Mouse (Mus musculus): ENCODE results near the gene Pla2g1b. TPM values are rescaled to one million over a fixed set of nuclear protein-coding genes. Genes with fewer than 3 reads are reported as not detected.

Pla2g1b gene
- polyA plus RNA-seq, 1 experiment from 2014 or later, result not detected

DNA sequence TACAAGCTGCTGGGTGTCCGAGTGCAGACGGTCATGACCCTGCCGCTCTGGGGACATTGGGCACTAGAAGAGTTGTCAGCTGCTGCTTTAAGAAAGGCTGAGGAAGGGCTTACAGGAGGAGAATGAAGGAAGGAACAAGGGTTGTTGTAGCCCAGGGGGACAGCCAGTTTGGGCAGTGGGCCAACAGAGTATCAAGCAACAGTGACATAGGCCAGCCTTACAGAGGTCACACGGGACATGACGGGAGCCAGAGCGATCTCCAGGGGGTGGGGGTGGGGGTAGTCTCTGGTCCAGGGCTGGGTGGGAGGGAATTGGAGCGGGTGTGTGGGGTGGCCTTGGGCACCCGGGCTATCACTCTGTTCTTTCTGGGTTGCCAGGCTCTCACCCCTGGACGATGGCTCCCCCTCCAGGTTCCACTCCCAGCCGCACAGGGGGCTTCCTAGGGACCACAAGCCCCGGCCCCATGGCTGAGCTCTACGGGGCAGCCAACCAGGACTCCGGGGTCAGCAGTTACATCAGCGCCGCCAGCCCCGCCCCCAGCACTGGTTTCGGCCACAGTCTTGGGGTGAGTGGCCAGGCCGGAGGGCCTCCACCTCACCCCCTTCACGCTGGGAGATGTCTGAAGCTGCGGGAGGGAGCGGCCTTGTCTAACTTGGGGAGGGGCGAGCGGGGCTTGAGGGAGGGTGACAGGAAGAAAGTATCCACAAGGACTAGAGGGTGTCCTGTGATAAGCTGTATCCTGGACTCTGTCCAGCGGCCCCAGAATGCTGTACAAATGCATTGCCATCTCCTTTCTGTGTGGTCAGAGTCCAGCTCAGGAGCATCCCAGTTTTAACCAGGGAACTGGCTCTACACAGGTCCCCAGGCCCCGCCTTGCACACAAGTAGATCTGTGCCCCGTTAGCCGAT, 15.4 kb upstream of the Pla2g1b start:
- 90% methylated on average over 27 of the region's 27 CpGs for WGBS
- Histone ChIP-seq H3K36me3 (peaks cover 92% of the 10 kb centered on the region), H3K9me3 (no peaks in the 10 kb centered on the region), H3K27ac (peak overlapping the region; percentile 63), H3K4me3 (replicated peaks) (no peak overlapping the region), H3K4me2 (replicated peaks) (no peak overlapping the region), H3K27me3 (no peaks in the 10 kb centered on the region), H3K9ac (replicated peaks) (peak overlapping the region; percentile 32; the same call in 1 of the 2 replicates), H3K4me1 (replicated peaks) (peaks cover 13% of the 10 kb centered on the region; the same call in 1 of the 2 replicates)
- ATAC-seq, result no peak

DNA sequence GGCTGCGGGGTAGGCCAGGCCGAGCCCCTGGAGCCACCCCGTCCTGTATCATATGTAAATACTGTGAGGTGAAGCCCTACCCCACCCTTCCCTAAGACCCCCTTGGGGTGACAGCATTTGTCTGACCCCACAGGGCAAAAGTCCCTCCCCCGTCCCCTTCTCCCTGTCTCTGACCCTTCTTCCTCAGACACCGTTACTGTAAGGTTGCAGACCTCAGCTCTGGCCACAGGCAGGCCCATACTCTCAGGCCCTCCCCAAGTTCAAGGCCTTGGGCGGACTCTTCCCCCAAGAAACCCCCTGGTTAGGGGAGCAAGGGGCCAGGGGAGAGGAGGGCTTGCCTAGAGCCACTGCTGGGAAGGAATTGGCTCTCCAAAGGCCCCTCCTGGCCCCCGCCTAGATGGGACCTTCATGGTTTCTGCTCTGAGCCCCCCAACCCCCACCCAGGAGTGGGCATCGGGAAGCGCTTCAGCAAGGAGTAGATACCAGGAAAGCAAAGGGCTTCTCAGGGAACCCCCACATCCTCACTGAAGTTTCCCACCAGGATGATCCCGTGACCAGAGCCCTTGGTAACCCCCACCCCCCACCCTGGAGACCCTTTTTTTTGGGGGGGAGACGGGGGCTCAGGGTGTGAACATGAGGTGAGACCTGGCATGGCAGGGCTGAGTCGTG, 11.5 kb upstream of the Pla2g1b start:
- peak; percentile 46 for ATAC-seq
- no peak overlapping the region for H3K4me2 ChIP-seq (replicated peaks)
- H3K36me3 ChIP-seq, result peaks cover 54% of the 10 kb centered on the region
- no peak overlapping the region for H3K4me3 ChIP-seq (replicated peaks)
- H3K9me3 ChIP-seq, result no peaks in the 10 kb centered on the region
- H3K4me1 ChIP-seq (replicated peaks), result 0 out of 2 replicates have a peak, but pooled peaks cover 7% of the 10 kb centered on the region
- H3K27ac ChIP-seq, result peak overlapping the region; percentile 58
- no peak overlapping the region for H3K9ac ChIP-seq (replicated peaks)
- no peaks in the 10 kb centered on the region for H3K27me3 ChIP-seq
- WGBS, result 77% methylated on average over 12 of the region's 12 CpGs

DNA sequence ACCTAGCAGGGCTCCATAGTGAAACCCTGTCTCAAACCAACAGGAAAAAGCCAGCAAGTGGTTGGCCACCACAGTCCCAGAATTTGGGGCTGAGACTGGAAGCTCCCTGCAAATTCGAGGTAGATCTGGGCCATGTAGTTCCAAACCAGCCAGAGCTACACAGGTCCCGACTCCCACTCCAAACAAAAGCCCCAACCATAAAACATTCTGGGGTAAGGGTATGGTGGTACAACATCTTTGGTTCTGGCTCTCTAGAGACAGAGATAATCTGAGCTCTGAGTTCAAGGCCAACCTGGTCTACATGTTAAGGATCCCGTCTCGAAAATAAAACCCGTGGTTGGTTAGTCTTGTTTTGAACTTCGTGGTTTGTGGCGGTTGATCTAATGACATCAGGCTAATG, 10.2 kb upstream of the Pla2g1b start:
- Histone ChIP-seq H3K27ac (no peak overlapping the region), H3K9me3 (no peaks in the 10 kb centered on the region), H3K36me3 (peaks cover 41% of the 10 kb centered on the region), H3K4me2 (replicated peaks) (no peak overlapping the region), H3K27me3 (no peaks in the 10 kb centered on the region), H3K9ac (replicated peaks) (no peak overlapping the region), H3K4me3 (replicated peaks) (no peak overlapping the region), H3K4me1 (replicated peaks) (0 out of 2 replicates have a peak, but pooled peaks cover 4% of the 10 kb centered on the region)
- 83% methylated on average over 7 of the region's 7 CpGs for WGBS
- ATAC-seq, result no peak

DNA sequence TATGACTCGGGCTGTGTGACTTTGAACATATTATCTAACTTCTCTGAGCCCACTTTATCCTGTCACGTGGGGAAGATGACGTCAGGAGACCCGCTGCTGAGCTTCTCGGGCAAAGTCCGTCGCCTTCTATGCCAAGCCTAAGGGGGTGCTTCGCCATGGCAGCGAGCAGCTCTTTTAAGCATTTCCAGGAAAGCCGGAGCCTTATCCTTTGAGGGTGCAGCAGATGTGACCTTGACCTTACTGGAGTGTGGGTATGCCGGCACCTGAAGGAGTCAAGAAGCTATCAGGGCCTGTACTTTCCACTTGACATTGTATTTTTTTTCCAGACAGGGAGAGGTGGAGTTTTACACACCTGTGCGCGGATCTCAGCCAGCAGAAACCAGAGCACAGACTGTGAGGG, 7.1 kb upstream of the Pla2g1b start:
- H3K4me1 ChIP-seq (replicated peaks), result no peaks in the 10 kb centered on the region
- H3K9me3 ChIP-seq, result no peaks in the 10 kb centered on the region
- no peak overlapping the region for H3K4me2 ChIP-seq (replicated peaks)
- H3K4me3 ChIP-seq (replicated peaks), result no peak overlapping the region
- no peaks in the 10 kb centered on the region for H3K27me3 ChIP-seq
- ATAC-seq, result no peak
- WGBS, result 70% methylated on average over 13 of the region's 13 CpGs
- H3K36me3 ChIP-seq, result peaks cover 11% of the 10 kb centered on the region
- no peak overlapping the region for H3K9ac ChIP-seq (replicated peaks)
- no peak overlapping the region for H3K27ac ChIP-seq

DNA sequence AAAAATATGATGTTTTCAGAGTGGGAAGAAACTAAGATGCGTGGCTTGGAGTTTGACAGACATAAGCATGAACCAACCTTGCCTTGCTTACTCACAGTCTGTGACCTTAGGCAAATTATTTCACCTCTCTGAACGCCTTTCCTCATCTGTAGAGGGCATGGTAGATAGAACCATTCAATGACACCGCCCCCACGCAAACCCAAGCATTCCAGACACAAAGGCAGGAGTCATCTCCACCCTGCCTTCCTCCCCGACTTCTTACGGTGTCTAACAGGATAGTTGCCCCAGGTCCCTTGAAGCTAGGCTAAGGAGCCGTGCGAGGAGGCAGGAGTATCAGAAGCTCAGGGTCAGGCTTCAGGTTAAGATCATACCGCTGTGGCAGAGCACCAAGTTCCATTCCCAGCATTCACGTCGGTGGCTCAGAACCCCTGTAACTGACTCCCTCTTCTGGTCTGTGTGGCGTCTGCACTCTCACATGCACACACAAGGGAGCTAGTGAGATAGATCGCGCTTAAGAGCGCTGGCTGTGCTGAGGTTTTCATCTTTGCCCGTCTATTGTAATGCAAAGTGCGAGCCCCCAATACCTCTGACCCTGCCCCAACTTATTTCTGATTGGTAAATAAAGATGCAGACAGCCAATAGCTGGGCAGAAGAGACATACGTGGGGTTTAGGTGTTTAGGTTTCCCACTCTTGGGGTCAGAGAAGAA, 1.5 kb upstream of the Pla2g1b start:
- Histone ChIP-seq H3K4me2 (replicated peaks) (no peak overlapping the region), H3K4me3 (replicated peaks) (no peak overlapping the region), H3K4me1 (replicated peaks) (no peaks in the 10 kb centered on the region), H3K27me3 (no peaks in the 10 kb centered on the region), H3K9me3 (no peaks in the 10 kb centered on the region), H3K36me3 (no peaks in the 10 kb centered on the region), H3K27ac (no peak overlapping the region), H3K9ac (replicated peaks) (no peak overlapping the region)
- ATAC-seq, result no peak
- WGBS, result 83% methylated on average over 18 of the region's 18 CpGs

DNA sequence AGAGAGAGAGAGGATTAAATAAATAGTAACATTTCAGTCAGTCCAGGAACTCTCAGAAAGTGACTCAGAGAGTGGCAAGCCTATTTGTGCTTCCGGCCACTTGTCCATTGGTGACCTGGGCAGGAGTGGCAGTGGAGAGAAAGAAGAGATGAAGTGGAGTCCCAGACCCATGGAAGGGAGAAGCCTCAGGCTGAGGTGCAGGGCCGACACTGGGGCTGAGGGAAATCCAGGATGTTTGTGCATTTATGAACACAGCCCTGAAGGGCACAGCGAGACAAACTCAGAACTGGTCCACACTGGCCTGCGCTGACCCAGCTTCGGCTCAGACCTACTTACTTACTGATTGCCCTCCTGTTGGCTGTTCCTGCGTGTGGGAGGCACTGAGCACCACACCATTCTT, 3.7 kb downstream of the Pla2g1b start:
- Histone ChIP-seq H3K4me1 (replicated peaks) (no peaks in the 10 kb centered on the region), H3K9me3 (no peaks in the 10 kb centered on the region), H3K27me3 (no peaks in the 10 kb centered on the region), H3K4me2 (replicated peaks) (no peak overlapping the region), H3K9ac (replicated peaks) (no peak overlapping the region), H3K4me3 (replicated peaks) (no peak overlapping the region), H3K36me3 (no peaks in the 10 kb centered on the region), H3K27ac (no peak overlapping the region)
- no peak for ATAC-seq
- WGBS, result 71% methylated on average over 6 of the region's 6 CpGs

DNA sequence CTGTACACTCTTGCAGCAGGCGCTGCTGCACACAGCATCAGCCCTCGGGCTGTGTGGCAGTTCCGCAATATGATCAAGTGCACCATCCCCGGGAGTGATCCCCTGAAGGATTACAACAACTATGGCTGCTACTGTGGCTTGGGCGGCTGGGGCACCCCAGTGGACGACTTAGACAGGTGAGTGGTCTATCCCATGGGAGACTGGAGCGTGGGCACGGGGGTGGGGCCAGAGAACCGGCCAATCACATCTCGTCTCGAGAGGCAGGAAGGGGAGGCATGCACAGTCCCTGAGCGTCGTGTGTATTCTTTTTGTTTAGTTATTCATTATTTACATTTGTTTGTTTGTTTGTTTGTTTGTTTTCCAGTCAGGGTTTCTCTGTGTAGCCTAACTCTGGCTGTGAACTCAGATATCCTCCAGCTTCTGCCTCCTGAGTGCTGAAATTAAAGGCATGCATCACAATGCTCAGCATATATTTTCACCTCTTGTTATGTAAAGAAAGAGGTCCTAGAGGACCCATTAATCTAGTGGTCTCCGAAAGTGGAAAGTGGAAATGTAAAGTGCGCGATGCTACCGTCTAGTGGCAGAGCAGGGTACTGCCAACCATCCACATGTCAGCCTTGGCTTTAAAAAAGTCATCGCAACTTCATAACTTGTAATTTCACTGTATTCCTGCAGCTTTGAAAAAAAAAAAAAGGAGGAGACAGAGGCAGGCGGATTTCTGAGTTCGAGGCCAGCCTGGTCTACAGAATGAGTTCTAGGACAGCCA, 4.9 kb downstream of the Pla2g1b start:
- H3K4me2 ChIP-seq (replicated peaks), result no peak overlapping the region; the same call in 1 of the 2 replicates
- no peaks in the 10 kb centered on the region for H3K9me3 ChIP-seq
- H3K4me3 ChIP-seq (replicated peaks), result no peak overlapping the region
- 38% methylated on average over 20 of the region's 20 CpGs for WGBS
- no peak for ATAC-seq
- H3K4me1 ChIP-seq (replicated peaks), result peaks cover 6% of the 10 kb centered on the region
- no peaks in the 10 kb centered on the region for H3K27me3 ChIP-seq
- H3K36me3 ChIP-seq, result no peaks in the 10 kb centered on the region
- no peak overlapping the region for H3K27ac ChIP-seq
- no peak overlapping the region for H3K9ac ChIP-seq (replicated peaks)

DNA sequence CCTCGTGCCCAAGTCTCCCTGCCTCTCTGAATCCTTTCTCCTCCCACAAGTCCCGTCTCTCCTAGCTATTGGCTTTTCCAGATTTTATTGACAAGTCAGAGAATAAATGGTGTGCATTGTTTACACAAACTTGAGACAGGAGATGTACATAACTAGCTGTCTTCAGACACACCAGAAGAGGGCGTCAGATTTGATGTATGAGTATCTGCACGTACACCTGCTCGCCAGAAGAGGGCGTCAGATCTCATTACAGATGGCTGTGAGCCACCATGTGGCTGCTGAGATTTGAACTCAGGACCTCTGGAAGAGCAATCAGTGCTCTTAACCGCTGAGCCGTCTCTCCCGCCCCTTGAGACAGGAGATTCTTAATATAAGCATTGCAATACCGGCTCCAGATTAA, 7.1 kb downstream of the Pla2g1b start:
- no peaks in the 10 kb centered on the region for H3K27me3 ChIP-seq
- 74% methylated on average over 10 of the region's 10 CpGs for WGBS
- H3K36me3 ChIP-seq, result peaks cover 11% of the 10 kb centered on the region; the same call in 1 of the 2 replicates
- no peak overlapping the region for H3K9ac ChIP-seq (replicated peaks)
- H3K27ac ChIP-seq, result no peak overlapping the region
- no peak overlapping the region for H3K4me3 ChIP-seq (replicated peaks)
- ATAC-seq, result no peak
- H3K4me1 ChIP-seq (replicated peaks), result peaks cover 6% of the 10 kb centered on the region
- no peaks in the 10 kb centered on the region for H3K9me3 ChIP-seq
- H3K4me2 ChIP-seq (replicated peaks), result no peak overlapping the region

DNA sequence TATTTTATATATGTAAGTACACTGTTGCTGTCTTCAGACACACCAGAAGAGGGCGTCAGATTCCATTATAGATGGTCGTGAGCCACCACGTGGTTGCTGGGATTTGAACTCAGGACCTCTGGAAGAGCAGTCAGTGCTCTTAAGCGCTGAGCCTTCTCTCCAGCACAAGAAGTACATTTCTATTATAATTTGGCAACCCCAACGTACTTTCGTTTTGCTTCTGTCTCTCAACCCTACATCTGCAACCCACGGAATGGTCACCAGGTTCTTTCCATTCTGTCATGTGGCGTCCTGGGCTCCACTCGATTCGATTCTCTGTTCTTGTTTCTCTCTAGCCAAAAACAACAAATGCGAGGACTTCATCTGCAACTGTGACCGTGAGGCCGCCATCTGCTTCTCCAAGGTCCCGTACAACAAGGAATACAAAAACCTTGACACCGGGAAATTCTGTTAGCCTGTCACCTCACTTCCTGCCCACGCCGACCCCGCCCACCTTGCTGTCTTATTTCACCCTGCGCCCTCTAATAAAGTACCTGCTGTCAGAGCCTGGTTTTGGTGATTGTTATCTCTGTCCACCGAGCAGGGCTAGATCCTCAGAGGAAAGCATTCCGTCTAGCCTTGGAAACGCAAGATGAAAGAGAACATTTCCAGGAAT, 8.2 kb downstream of the Pla2g1b start:
- Histone ChIP-seq H3K9ac (replicated peaks) (no peak overlapping the region), H3K4me1 (replicated peaks) (peaks cover 6% of the 10 kb centered on the region), H3K4me2 (replicated peaks) (no peak overlapping the region), H3K27me3 (no peaks in the 10 kb centered on the region), H3K9me3 (no peaks in the 10 kb centered on the region), H3K4me3 (replicated peaks) (no peak overlapping the region), H3K27ac (no peak overlapping the region), H3K36me3 (peaks cover 11% of the 10 kb centered on the region; the same call in 1 of the 2 replicates)
- no peak for ATAC-seq
- WGBS, result 81% methylated on average over 22 of the region's 22 CpGs

DNA sequence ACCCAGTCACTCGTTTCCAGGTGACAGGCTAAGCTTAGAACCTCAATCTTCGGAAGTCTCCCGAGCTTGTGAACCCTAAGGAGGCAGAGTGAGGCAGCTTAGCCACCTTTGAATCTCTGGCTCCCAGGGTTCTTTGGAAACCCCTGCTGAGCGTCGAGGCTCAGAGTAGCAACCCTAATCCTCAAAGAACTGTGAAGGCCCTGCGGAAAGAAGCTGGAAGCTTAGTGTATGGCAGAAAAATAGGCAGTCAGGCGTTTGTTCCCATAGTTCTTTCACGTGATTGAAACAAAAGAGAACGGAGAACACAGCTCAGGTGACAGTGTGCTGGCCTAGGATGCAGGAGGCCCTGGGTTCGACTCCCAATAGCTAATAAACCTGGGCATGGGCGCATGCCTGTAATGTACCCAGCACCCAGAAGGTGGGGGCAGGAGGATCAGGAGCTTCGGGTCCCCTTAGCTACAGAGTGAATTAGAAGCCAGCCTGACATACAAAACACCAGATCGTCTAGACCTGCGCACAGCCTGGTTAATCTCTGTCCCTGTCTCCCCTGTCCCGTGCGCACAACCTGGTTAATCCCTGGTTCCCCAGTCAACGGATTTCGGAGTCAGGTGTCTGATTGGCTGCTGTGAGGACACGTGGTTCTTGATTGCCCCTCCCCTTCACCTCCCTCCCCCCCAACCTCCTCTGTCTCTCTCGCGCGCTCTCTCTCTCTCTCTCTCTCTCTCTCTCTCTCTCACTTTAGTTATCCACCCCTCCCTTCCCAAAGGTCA, 9.5 kb downstream of the Pla2g1b start:
- H3K27me3 ChIP-seq, result peaks cover 6% of the 10 kb centered on the region; the same call in 1 of the 2 replicates
- WGBS, result 5% methylated on average over 22 of the region's 22 CpGs
- H3K4me2 ChIP-seq (replicated peaks), result peak overlapping the region; percentile 54
- no peaks in the 10 kb centered on the region for H3K9me3 ChIP-seq
- peak; percentile 83 for ATAC-seq
- peak overlapping the region; percentile 58; the same call in 1 of the 2 replicates for H3K9ac ChIP-seq (replicated peaks)
- peaks cover 13% of the 10 kb centered on the region for H3K4me1 ChIP-seq (replicated peaks)
- peaks cover 11% of the 10 kb centered on the region; the same call in 1 of the 2 replicates for H3K36me3 ChIP-seq
- peak overlapping the region; percentile 71 for H3K27ac ChIP-seq
- peak overlapping the region; percentile 41 for H3K4me3 ChIP-seq (replicated peaks)

Measured in midbrain, embryonic 13.5 days (tissue).